Mouse (Mus musculus) small intestine, adult 2 months (tissue): Measurements from ENCODE around the gene Rnf168. TPM values are rescaled to one million over a fixed set of nuclear protein-coding genes. Genes with fewer than 3 reads are reported as not detected.

Experiments used
- H3K27ac ChIP-seq: fragments of 200-500 bp; 2 replicates; pipeline ENCODE4 v1.5.1; 2012; ENCODE audit warnings: low read depth, low read length, control low read depth, inconsistent platforms; ENCODE audit not compliant: insufficient read depth
- H3K27me3 ChIP-seq: fragments of 200-500 bp; 2 replicates; pipeline ENCODE4 v1.6.1; 2012; ENCODE audit warnings: mild to moderate bottlenecking, moderate library complexity, low read length, inconsistent platforms; ENCODE audit not compliant: control insufficient read depth, insufficient read depth
- H3K36me3 ChIP-seq: fragments of 200-500 bp; 2 replicates; pipeline ENCODE4 v1.6.1; 2012; ENCODE audit warnings: mild to moderate bottlenecking, low read length, control low read depth, inconsistent platforms; ENCODE audit not compliant: control insufficient read depth, insufficient read depth
- H3K4me1 ChIP-seq: fragments of 200-500 bp; 2 replicates; pipeline ENCODE4 v1.6.1; 2012; ENCODE audit warnings: low read length, inconsistent platforms, mixed read lengths; ENCODE audit not compliant: control insufficient read depth, insufficient read depth, insufficient read length
- H3K4me3 ChIP-seq: fragments of 200-500 bp; 2 replicates; pipeline ENCODE4 v1.5.1; 2012; ENCODE audit warnings: low read depth, mild to moderate bottlenecking, control low read depth, inconsistent platforms, low read length, moderate library complexity
- CTCF ChIP-seq: fragments of 200-500 bp; IDR thresholded peaks from 2 replicates; pipeline ENCODE4 v1.5.1; 2012; ENCODE audit warnings: low read depth, mild to moderate bottlenecking, control low read depth, inconsistent platforms, low read length, moderate library complexity, mixed read lengths; ENCODE audit not compliant: insufficient replicate concordance, insufficient read length; ENCODE audit errors: extremely low read depth
- POLR2A ChIP-seq: fragments of 200-500 bp; IDR thresholded peaks from 2 replicates; pipeline ENCODE4 v1.6.1; 2012; ENCODE audit warnings: low read depth, mild to moderate bottlenecking, control low read depth, inconsistent platforms, low read length, moderate library complexity
- WGBS: fragments of 180-500 bp; shearing (Covaris S2); methylation state at CpG from one replicate; pipeline ENCODE4 v1.1.7; 2018; 5-methylcytosine and 5-hydroxymethylcytosine counted together
- polyA plus RNA-seq: library from polyadenylated mRNA; depleted of rRNA; stranded (reverse); fragments of >200 nt; gene quantifications from 2 replicates; pipeline ENCODE4 v1.2.3, GENCODE M21; 2012

Gene Rnf168
- polyA plus RNA-seq, 1 experiment = 5.5 TPM

GRCm38 (mm10) chr16:32312859-32313258 lies 35.6 kb downstream of the Rnf168 start:
- H3K27ac ChIP-seq = no peak overlapping the region
- TF ChIP-seq CTCF (no peak), POLR2A (no peak)

GRCm38 (mm10) chr16:32316601-32317000 lies 39.3 kb downstream of the Rnf168 start:
- H3K4me3 ChIP-seq = no peak overlapping the region
- no peaks in the 10 kb centered on the region for H3K4me1 ChIP-seq
- TF ChIP-seq CTCF = no peak
- no peak for TF ChIP-seq POLR2A
- H3K27ac ChIP-seq = no peak overlapping the region
- H3K27me3 ChIP-seq = no peaks in the 10 kb centered on the region
- 77% methylated on average over 2 of the region's 2 CpGs for WGBS
- no peaks in the 10 kb centered on the region for H3K36me3 ChIP-seq

More at GRCm38 (mm10) chr16:32312859-32313258, 35.6 kb downstream of the Rnf168 start:
- WGBS = 81% methylated on average over 4 of the region's 4 CpGs
- Histone ChIP-seq H3K36me3 (no peaks in the 10 kb centered on the region), H3K27me3 (no peaks in the 10 kb centered on the region), H3K4me1 (no peaks in the 10 kb centered on the region), H3K4me3 (no peak overlapping the region)

GRCm38 (mm10) chr16:32323953-32324352 lies 46.7 kb downstream of the Rnf168 start:
- TF ChIP-seq POLR2A (no peak), CTCF (no peak)
- Histone ChIP-seq H3K4me3 (no peak overlapping the region), H3K27ac (no peak overlapping the region), H3K27me3 (no peaks in the 10 kb centered on the region), H3K36me3 (no peaks in the 10 kb centered on the region), H3K4me1 (no peaks in the 10 kb centered on the region)
- WGBS = 27% methylated on average over 7 of the region's 7 CpGs

- no peaks in the 10 kb centered on the region for H3K4me1 ChIP-seq
- WGBS = 48% methylated on average over 9 of the region's 9 CpGs
- H3K36me3 ChIP-seq = no peaks in the 10 kb centered on the region
- H3K27ac ChIP-seq = no peak overlapping the region
- H3K4me3 ChIP-seq = no peak overlapping the region
- TF ChIP-seq CTCF (no peak), POLR2A (no peak)
- no peaks in the 10 kb centered on the region for H3K27me3 ChIP-seq
These were observed 53.8 kb downstream of the Rnf168 start for GRCm38 (mm10) chr16:32330876-32331670.

- Histone ChIP-seq H3K4me1 (no peaks in the 10 kb centered on the region), H3K27ac (peak within 1 kb of the TSS; percentile 76), H3K36me3 (no peaks in the 10 kb centered on the region), H3K27me3 (no peaks in the 10 kb centered on the region), H3K4me3 (peak within 1 kb of the TSS; percentile 80)
- TF ChIP-seq CTCF (no peak), POLR2A (peak; percentile 71)
- under 1% methylated on average over 51 of the region's 52 CpGs for WGBS
These were observed 54.8 kb downstream of the Rnf168 start, which contains the start of gene Ubxn7 for GRCm38 (mm10) chr16:32332040-32332555. Gene Ubxn7 (plus strand): TSS chr16:32332257.

- Histone ChIP-seq H3K36me3 (no peaks in the 10 kb centered on the region), H3K27ac (peak overlapping the region; percentile 76), H3K4me1 (no peaks in the 10 kb centered on the region), H3K27me3 (no peaks in the 10 kb centered on the region), H3K4me3 (peak overlapping the region; percentile 80)
- WGBS = under 1% methylated on average over 54 of the region's 54 CpGs
- TF ChIP-seq CTCF (no peak), POLR2A (peak; percentile 41; the same call in 1 of the 2 replicates)
These were observed 55.6 kb downstream of the Rnf168 start for GRCm38 (mm10) chr16:32332556-32333511.
